Mouse (Mus musculus): ENCODE results near the gene Gbx2.

DNA sequence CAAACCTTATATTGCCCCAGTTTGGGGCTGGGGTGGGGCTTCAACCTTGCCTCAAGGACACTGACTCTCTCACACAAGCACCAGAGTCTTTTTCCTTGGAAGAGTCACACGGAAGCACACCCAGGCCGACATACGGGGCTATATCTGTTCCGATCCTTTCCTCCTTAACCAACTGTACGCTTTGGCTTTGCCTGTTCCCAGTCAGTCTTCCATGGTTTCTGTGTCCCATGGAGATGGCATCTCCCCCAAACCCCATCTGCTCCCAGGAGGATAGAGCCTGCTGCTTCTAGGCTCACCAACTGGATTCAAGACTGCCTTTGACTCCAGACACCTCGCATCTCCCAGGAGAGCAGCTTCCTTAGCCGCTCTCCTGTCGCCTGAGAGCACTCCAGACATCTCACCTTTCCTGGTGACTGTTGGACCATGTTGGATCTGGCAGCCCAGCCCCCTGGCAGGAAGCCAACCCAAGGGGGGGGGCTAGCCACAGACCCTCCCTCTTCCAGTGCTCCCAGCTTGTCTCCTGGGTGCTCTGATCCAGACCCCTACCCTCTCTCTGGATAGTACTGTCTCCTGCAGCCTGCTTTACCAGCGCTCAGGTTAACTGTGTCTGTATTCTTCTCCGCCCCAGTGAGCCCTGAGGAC is 38.2 kb upstream of the Gbx2 start:
- TF ChIP-seq CTCF (IDR thresholded peaks at IDR 0.05; ENCODE audit: borderline replicate concordance, control insufficient read depth, extremely low read depth, insufficient read depth, low read length, poor library complexity) (no peak), POLR2A (IDR thresholded peaks at IDR 0.05; ENCODE audit: control insufficient read depth, extremely low read depth, insufficient read depth, low read length, poor library complexity) (no peak)

All from thymus, adult 2 months (tissue).